In genomic region chr2:93071656-93072055, GRCm38 (mm10) we compare ENCODE assay signal across 8 mouse cellular contexts. TPM values are rescaled to one million over a fixed set of nuclear protein-coding genes. Genes with fewer than 3 reads are reported as not detected.
DNase-seq lines count a peak whose midpoint lies in the region; ATAC-seq lines count a peak whose summit lies in the region.

No protein-coding gene starts in this region.

- peak; percentile 35 to 77 for DNase-seq in spleen, postnatal 10 days (ENCODE audit: low spot score in 2 of 2)
- no peak for DNase-seq in spleen, adult 12 weeks (ENCODE audit: low spot score)
- peak; percentile 92 for DNase-seq in adrenal gland, postnatal 10 days
- peak; percentile 86 for DNase-seq in gastrocnemius, postnatal 10 days
- DNase-seq in kidney, adult 9 months = peak; percentile 66
- peak; percentile 47 for DNase-seq in lung, postnatal 25 days (ENCODE audit: low spot score)
- DNase-seq in spleen, postnatal 4 days (ENCODE audit: low spot score in 2 of 2) = peak; percentile 50 to 84

- ATAC-seq in inflammation-experienced regulatory T-cells, adult 6 months = no peak

RNA-seq across cellular contexts. Expression of gene Prdm11, which starts 25.7 kb away (rescaled TPM):
- 10 to 100 TPM; 35.7 to 37.1 TPM for total RNA-seq in adrenal gland, postnatal 10 days (2021)
- 1 to 10 TPM; 3.2 to 3.4 TPM for total RNA-seq in gastrocnemius, postnatal 10 days (2021)
- polyA plus RNA-seq in inflammation-experienced regulatory T-cells, adult 6 months (2017; shearing (Covaris generic)) = 1 to 10 TPM; 1.1 to 2.8 (median 2.0) TPM

Comparison
In these comparisons a context has a peak if more than half of its experiments do, and no peak if none do; other contexts are left out.
1. RNA of gene Prdm11, which starts 25.7 kb away (total RNA-seq): 35.7 to 37.1 TPM in adrenal gland, postnatal 10 days; 3.2 to 3.4 TPM in gastrocnemius, postnatal 10 days; every median in the first group is over 4 times any median in the second.